Mouse (Mus musculus): Measurements from ENCODE around the gene Tox3. TPM values are rescaled to one million over a fixed set of nuclear protein-coding genes. Genes with fewer than 3 reads are reported as not detected.

Tox3 gene
- polyA plus RNA-seq, 1 experiment from 2014 or later = 0.06 TPM

GRCm38 (mm10) chr8:90302951-90303350, 45.2 kb downstream of the Tox3 start:
- no peak overlapping the region for H3K4me2 ChIP-seq (ENCODE audit: low read depth, low read length)
- no peaks in the 10 kb centered on the region for H3K36me3 ChIP-seq (replicated peaks; ENCODE audit: insufficient read depth, low read length)
- no peaks in the 10 kb centered on the region for H3K9me3 ChIP-seq (ENCODE audit: low read length)
- DNase-seq = no peak
- H3K27ac ChIP-seq (ENCODE audit: low read depth) = no peak overlapping the region
- no peaks in the 10 kb centered on the region for H3K27me3 ChIP-seq (ENCODE audit: insufficient read depth, low read length)
- H3K4me1 ChIP-seq (ENCODE audit: insufficient read depth) = no peaks in the 10 kb centered on the region
- no peak for ATAC-seq
- 78% methylated on average over 12 of the region's 12 CpGs for WGBS (ENCODE audit: insufficient replicate concordance)
- TF ChIP-seq EP300 (IDR thresholded peaks at IDR 0.05; ENCODE audit: low read depth) = no peak
- no peak for TF ChIP-seq CTCF (IDR thresholded peaks at IDR 0.05; ENCODE audit: low read depth)
- no peak overlapping the region for H3K4me3 ChIP-seq (ENCODE audit: low read depth, low read length)
- no peak overlapping the region for H3K9ac ChIP-seq (replicated peaks)

- TF ChIP-seq CTCF (IDR thresholded peaks at IDR 0.05; ENCODE audit: low read depth) = no peak
- TF ChIP-seq EP300 (IDR thresholded peaks at IDR 0.05; ENCODE audit: low read depth) = no peak
- Histone ChIP-seq H3K4me2 (ENCODE audit: low read depth, low read length) (no peak overlapping the region), H3K27ac (ENCODE audit: low read depth) (no peak overlapping the region), H3K27me3 (ENCODE audit: insufficient read depth, low read length) (no peaks in the 10 kb centered on the region), H3K36me3 (replicated peaks; ENCODE audit: insufficient read depth, low read length) (no peaks in the 10 kb centered on the region), H3K4me3 (ENCODE audit: low read depth, low read length) (no peak overlapping the region), H3K4me1 (ENCODE audit: insufficient read depth) (no peaks in the 10 kb centered on the region), H3K9ac (replicated peaks) (no peak overlapping the region), H3K9me3 (ENCODE audit: low read length) (no peaks in the 10 kb centered on the region)
- no peak for DNase-seq
- ATAC-seq = no peak
- WGBS (ENCODE audit: insufficient replicate concordance) = 76% methylated on average over 5 of the region's 5 CpGs
These were observed 45.9 kb downstream of the Tox3 start for GRCm38 (mm10) chr8:90302252-90302651.

- H3K36me3 ChIP-seq (replicated peaks; ENCODE audit: insufficient read depth, low read length) = no peaks in the 10 kb centered on the region
- H3K4me1 ChIP-seq (ENCODE audit: insufficient read depth) = no peaks in the 10 kb centered on the region
- no peak overlapping the region for H3K4me2 ChIP-seq (ENCODE audit: low read depth, low read length)
- no peaks in the 10 kb centered on the region for H3K9me3 ChIP-seq (ENCODE audit: low read length)
- TF ChIP-seq CTCF (IDR thresholded peaks at IDR 0.05; ENCODE audit: low read depth) = no peak
- TF ChIP-seq EP300 (IDR thresholded peaks at IDR 0.05; ENCODE audit: low read depth) = no peak
- no peak for DNase-seq
- H3K27ac ChIP-seq (ENCODE audit: low read depth) = no peak overlapping the region
- H3K9ac ChIP-seq (replicated peaks) = no peak overlapping the region
- no peak overlapping the region for H3K4me3 ChIP-seq (ENCODE audit: low read depth, low read length)
- H3K27me3 ChIP-seq (ENCODE audit: insufficient read depth, low read length) = no peaks in the 10 kb centered on the region
- no peak for ATAC-seq
- 59% methylated on average over 5 of the region's 5 CpGs for WGBS (ENCODE audit: insufficient replicate concordance)
These were observed 46.6 kb downstream of the Tox3 start for GRCm38 (mm10) chr8:90301543-90301942.

- H3K4me2 ChIP-seq (ENCODE audit: low read depth, low read length) = no peak overlapping the region
- H3K4me3 ChIP-seq (ENCODE audit: low read depth, low read length) = no peak overlapping the region
- H3K27me3 ChIP-seq (ENCODE audit: insufficient read depth, low read length) = no peaks in the 10 kb centered on the region
- no peaks in the 10 kb centered on the region for H3K36me3 ChIP-seq (replicated peaks; ENCODE audit: insufficient read depth, low read length)
- ATAC-seq (no peak), DNase-seq (no peak)
- TF ChIP-seq CTCF (IDR thresholded peaks at IDR 0.05; ENCODE audit: low read depth) = no peak
- TF ChIP-seq EP300 (IDR thresholded peaks at IDR 0.05; ENCODE audit: low read depth) = no peak
- 51% methylated on average over 2 of the region's 2 CpGs for WGBS (ENCODE audit: insufficient replicate concordance)
- no peak overlapping the region for H3K9ac ChIP-seq (replicated peaks)
- no peak overlapping the region for H3K27ac ChIP-seq (ENCODE audit: low read depth)
- H3K4me1 ChIP-seq (ENCODE audit: insufficient read depth) = no peaks in the 10 kb centered on the region
- no peaks in the 10 kb centered on the region for H3K9me3 ChIP-seq (ENCODE audit: low read length)
These were observed 47.2 kb downstream of the Tox3 start for GRCm38 (mm10) chr8:90300973-90301372.

- H3K4me2 ChIP-seq (ENCODE audit: low read depth, low read length) = no peak overlapping the region
- 79% methylated on average over 3 of the region's 3 CpGs for whole genome bisulfite sequencing (ENCODE audit: insufficient replicate concordance)
- no peaks in the 10 kb centered on the region for H3K4me1 ChIP-seq (ENCODE audit: insufficient read depth)
- ATAC-seq (no peak), DNase-seq (no peak)
- H3K27me3 ChIP-seq (ENCODE audit: insufficient read depth, low read length) = no peaks in the 10 kb centered on the region
- no peaks in the 10 kb centered on the region for H3K9me3 ChIP-seq (ENCODE audit: low read length)
- no peak overlapping the region for H3K4me3 ChIP-seq (ENCODE audit: low read depth, low read length)
- TF ChIP-seq EP300 (IDR thresholded peaks at IDR 0.05; ENCODE audit: low read depth) (no peak), CTCF (IDR thresholded peaks at IDR 0.05; ENCODE audit: low read depth) (no peak)
- H3K27ac ChIP-seq (ENCODE audit: low read depth) = no peak overlapping the region
- no peak overlapping the region for H3K9ac ChIP-seq (replicated peaks)
- no peaks in the 10 kb centered on the region for H3K36me3 ChIP-seq (replicated peaks; ENCODE audit: insufficient read depth, low read length)
These were observed 54.1 kb downstream of the Tox3 start for GRCm38 (mm10) chr8:90294061-90294460.

GRCm38 (mm10) chr8:90290811-90291210, 57.3 kb downstream of the Tox3 start:
- no peaks in the 10 kb centered on the region for H3K27me3 ChIP-seq (ENCODE audit: insufficient read depth, low read length)
- WGBS (ENCODE audit: insufficient replicate concordance) = 58% methylated on average over 6 of the region's 6 CpGs
- H3K4me2 ChIP-seq (ENCODE audit: low read depth, low read length) = no peak overlapping the region
- H3K4me3 ChIP-seq (ENCODE audit: low read depth, low read length) = no peak overlapping the region
- no peak overlapping the region for H3K9ac ChIP-seq (replicated peaks)
- H3K4me1 ChIP-seq (ENCODE audit: insufficient read depth) = no peaks in the 10 kb centered on the region
- no peak for TF ChIP-seq CTCF (IDR thresholded peaks at IDR 0.05; ENCODE audit: low read depth)
- H3K36me3 ChIP-seq (replicated peaks; ENCODE audit: insufficient read depth, low read length) = no peaks in the 10 kb centered on the region
- ATAC-seq = no peak
- no peak overlapping the region for H3K27ac ChIP-seq (ENCODE audit: low read depth)
- no peaks in the 10 kb centered on the region for H3K9me3 ChIP-seq (ENCODE audit: low read length)
- DNase-seq = no peak

- Histone ChIP-seq H3K4me3 (ENCODE audit: low read depth, low read length) (no peak overlapping the region), H3K27me3 (ENCODE audit: insufficient read depth, low read length) (no peaks in the 10 kb centered on the region), H3K9ac (replicated peaks) (no peak overlapping the region), H3K4me2 (ENCODE audit: low read depth, low read length) (no peak overlapping the region), H3K4me1 (ENCODE audit: insufficient read depth) (no peaks in the 10 kb centered on the region), H3K27ac (ENCODE audit: low read depth) (no peak overlapping the region), H3K36me3 (replicated peaks; ENCODE audit: insufficient read depth, low read length) (no peaks in the 10 kb centered on the region), H3K9me3 (ENCODE audit: low read length) (no peaks in the 10 kb centered on the region)
- DNase-seq (no peak), ATAC-seq (no peak)
- 84% methylated on average over 9 of the region's 9 CpGs for WGBS (ENCODE audit: insufficient replicate concordance)
- TF ChIP-seq CTCF (IDR thresholded peaks at IDR 0.05; ENCODE audit: low read depth) (no peak), EP300 (IDR thresholded peaks at IDR 0.05; ENCODE audit: low read depth) (no peak)
These were observed 71.4 kb downstream of the Tox3 start for GRCm38 (mm10) chr8:90276722-90277121.
